Mouse (Mus musculus): Measurements from ENCODE around the gene Dock4. TPM values are rescaled to one million over a fixed set of nuclear protein-coding genes. Genes with fewer than 3 reads are reported as not detected.

Gene Dock4
- total and polyA plus RNA-seq, 3 experiments: 0.26 to 0.67 (median 0.38) TPM

DNA sequence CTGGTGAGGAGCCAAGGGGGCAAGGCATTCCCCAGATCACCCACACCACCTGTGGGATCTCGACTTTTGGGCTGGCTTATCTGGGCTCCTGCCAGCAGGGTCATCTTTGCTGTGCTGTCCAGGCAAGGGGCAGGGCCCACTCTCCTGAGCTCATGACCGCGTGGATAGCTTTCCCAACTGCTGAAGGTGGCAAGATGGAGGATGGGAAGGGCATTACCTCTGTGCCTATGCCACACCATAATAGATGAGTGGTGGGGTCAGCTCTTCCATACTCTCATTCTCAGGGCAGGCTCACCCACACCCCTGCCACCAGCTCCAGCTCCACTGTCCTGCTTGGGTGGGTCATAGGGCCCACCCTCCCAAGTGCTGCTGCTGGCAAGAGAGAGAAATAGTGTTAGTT is 439.2 kb downstream of the Dock4 start:
- Histone ChIP-seq H3K4me2 (ENCODE audit: insufficient read depth, low read depth, poor library complexity, severe bottlenecking) (no peak overlapping the region), H3K27ac (ENCODE audit: insufficient read depth, low read depth) (no peak overlapping the region), H3K27me3 (replicated peaks) (no peaks in the 10 kb centered on the region), H3K9me3 (replicated peaks; ENCODE audit: low read length) (no peaks in the 10 kb centered on the region), H3K4me3 (replicated peaks in 1 of 3; ENCODE audit: low read depth in 2 of 3, low read length in 2 of 3, poor library complexity in 1 of 3) (no peak overlapping the region), H3K9ac (ENCODE audit: insufficient read depth, low read depth) (no peak overlapping the region), H3K4me1 (ENCODE audit: control insufficient read depth in 1 of 2, insufficient read depth in 2 of 2) (peaks cover 7 to 22% of the 10 kb centered on the region in 2 experiments; a peak in 3 of 4 replicates), H3K36me3 (replicated peaks in 1 of 2; ENCODE audit: control insufficient read depth in 1 of 2, insufficient read depth in 1 of 2, low read length in 1 of 2) (no peaks in the 10 kb centered on the region), H3K79me2 (replicated peaks; ENCODE audit: control insufficient read depth, extremely low read depth, insufficient read depth, poor library complexity, severe bottlenecking) (no peaks in the 10 kb centered on the region)
- in situ Hi-C loops (cut with MboI; ENCODE audit: low pct_ligation_motif_present, low pct_unique_long_range_greater_than_20kb, low sequenced_read_pairs) (no loop called here), dilution Hi-C loops (cut with MboI; ENCODE audit: extremely low pct_ligation_motif_present, extremely low pct_unique_long_range_greater_than_20kb, low sequenced_read_pairs) (no loop called here)
- no peak for DNase-seq (ENCODE audit: extremely low read depth)
- TF ChIP-seq CHD2 (IDR thresholded peaks at IDR 0.05; ENCODE audit: low read length) (no peak), ZMIZ1 (IDR thresholded peaks at IDR 0.05; ENCODE audit: low read depth, low read length) (no peak)

DNA sequence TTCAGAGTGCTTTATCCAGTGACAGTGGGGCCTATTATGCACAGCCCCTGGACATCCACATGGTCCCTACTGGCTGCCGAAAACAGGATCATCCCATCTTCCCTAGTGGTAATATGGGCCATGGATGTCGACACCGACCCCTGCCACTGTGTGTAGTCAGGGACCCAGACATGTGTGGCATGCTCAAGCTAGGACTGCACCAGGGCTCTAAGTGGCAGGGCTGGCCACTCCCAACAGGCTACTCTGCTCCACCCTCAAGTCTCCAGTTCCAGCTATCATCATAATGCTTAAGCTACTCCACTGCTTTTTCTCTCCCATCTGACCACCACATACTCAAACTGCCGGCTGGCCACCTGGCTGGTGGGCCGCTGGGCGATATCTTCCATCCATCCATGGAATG is 439.6 kb downstream of the Dock4 start:
- DNase-seq (ENCODE audit: extremely low read depth): no peak
- H3K27me3 ChIP-seq (replicated peaks): no peaks in the 10 kb centered on the region
- peaks cover 7 to 22% of the 10 kb centered on the region in 2 experiments; a peak in 3 of 4 replicates for H3K4me1 ChIP-seq (ENCODE audit: control insufficient read depth in 1 of 2, insufficient read depth in 2 of 2)
- no peak overlapping the region for H3K4me2 ChIP-seq (ENCODE audit: insufficient read depth, low read depth, poor library complexity, severe bottlenecking)
- in situ Hi-C loops (cut with MboI; ENCODE audit: low pct_ligation_motif_present, low pct_unique_long_range_greater_than_20kb, low sequenced_read_pairs): no loop called here
- no peak overlapping the region for H3K27ac ChIP-seq (ENCODE audit: insufficient read depth, low read depth)
- TF ChIP-seq JUN (IDR thresholded peaks at IDR 0.05; ENCODE audit: insufficient read depth, low read depth, low read length): no peak
- no peak for TF ChIP-seq IRF4 (IDR thresholded peaks at IDR 0.05; ENCODE audit: low read depth, low read length)
- TF ChIP-seq RCOR1 (conservative IDR thresholded peaks at IDR 0.05; ENCODE audit: low read depth, low read length): no peak
- no peak for TF ChIP-seq MAX (IDR thresholded peaks at IDR 0.05; ENCODE audit: low read length)
- no peak for TF ChIP-seq ETS1 (conservative IDR thresholded peaks at IDR 0.05; ENCODE audit: low read depth, low read length)
- no peak overlapping the region for H3K9ac ChIP-seq (ENCODE audit: insufficient read depth, low read depth)
- no peaks in the 10 kb centered on the region for H3K79me2 ChIP-seq (replicated peaks; ENCODE audit: control insufficient read depth, extremely low read depth, insufficient read depth, poor library complexity, severe bottlenecking)
- dilution Hi-C loops (cut with MboI; ENCODE audit: extremely low pct_ligation_motif_present, extremely low pct_unique_long_range_greater_than_20kb, low sequenced_read_pairs): no loop called here
- H3K36me3 ChIP-seq (replicated peaks in 1 of 2; ENCODE audit: control insufficient read depth in 1 of 2, insufficient read depth in 1 of 2, low read length in 1 of 2): no peaks in the 10 kb centered on the region
- H3K4me3 ChIP-seq (replicated peaks in 1 of 3; ENCODE audit: low read depth in 2 of 3, low read length in 2 of 3, poor library complexity in 1 of 3): no peak overlapping the region
- no peaks in the 10 kb centered on the region for H3K9me3 ChIP-seq (replicated peaks; ENCODE audit: low read length)

DNA sequence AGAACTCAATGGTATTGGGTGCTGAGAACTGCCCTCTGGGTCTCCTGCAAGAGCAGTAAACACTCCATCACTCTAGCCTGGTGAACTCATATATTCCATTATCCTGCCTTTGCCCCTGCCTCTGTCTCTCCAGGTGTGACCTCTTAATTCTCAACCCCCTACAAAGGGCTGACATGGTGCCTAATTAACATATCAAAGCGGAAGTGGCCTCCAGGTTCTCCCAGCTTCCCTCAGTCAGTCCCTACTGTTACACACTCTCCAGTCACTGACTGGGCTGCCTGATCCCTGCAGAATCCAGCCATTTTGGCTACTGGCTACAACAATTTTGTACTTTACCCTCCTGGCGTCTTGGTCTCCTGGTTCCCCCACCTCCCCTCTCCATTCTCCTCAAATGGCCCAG is 441.7 kb downstream of the Dock4 start:
- no peaks in the 10 kb centered on the region for H3K36me3 ChIP-seq (replicated peaks in 1 of 2; ENCODE audit: control insufficient read depth in 1 of 2, insufficient read depth in 1 of 2, low read length in 1 of 2)
- H3K79me2 ChIP-seq (replicated peaks; ENCODE audit: control insufficient read depth, extremely low read depth, insufficient read depth, poor library complexity, severe bottlenecking): no peaks in the 10 kb centered on the region
- H3K27me3 ChIP-seq (replicated peaks): no peaks in the 10 kb centered on the region
- H3K9me3 ChIP-seq (replicated peaks; ENCODE audit: low read length): no peaks in the 10 kb centered on the region
- H3K4me1 ChIP-seq (ENCODE audit: control insufficient read depth in 1 of 2, insufficient read depth in 2 of 2): peaks cover 7 to 22% of the 10 kb centered on the region in 2 experiments; a peak in 3 of 4 replicates
- in situ Hi-C loops (cut with MboI; ENCODE audit: low pct_ligation_motif_present, low pct_unique_long_range_greater_than_20kb, low sequenced_read_pairs): no loop called here
- DNase-seq (ENCODE audit: extremely low read depth): peak; percentile 38
- dilution Hi-C loops (cut with MboI; ENCODE audit: extremely low pct_ligation_motif_present, extremely low pct_unique_long_range_greater_than_20kb, low sequenced_read_pairs): no loop called here
- TF ChIP-seq POLR2AphosphoS2 (IDR thresholded peaks at IDR 0.05; ENCODE audit: low read depth, low read length) (no peak), ZMIZ1 (IDR thresholded peaks at IDR 0.05; ENCODE audit: low read depth, low read length) (no peak), CHD2 (IDR thresholded peaks at IDR 0.05; ENCODE audit: low read length) (no peak), ZKSCAN1 (IDR thresholded peaks at IDR 0.05; ENCODE audit: borderline replicate concordance, low read depth, low read length) (no peak), GABPA (IDR thresholded peaks at IDR 0.05; ENCODE audit: insufficient replicate concordance, low read depth, low read length) (no peak), JUN (IDR thresholded peaks at IDR 0.05; ENCODE audit: insufficient read depth, low read depth, low read length) (no peak), MAX (IDR thresholded peaks at IDR 0.05; ENCODE audit: low read length) (no peak), ETS1 (conservative IDR thresholded peaks at IDR 0.05; ENCODE audit: low read depth, low read length) (no peak), ZNF384 (IDR thresholded peaks at IDR 0.05; ENCODE audit: low read depth, low read length) (no peak), ELF1 (IDR thresholded peaks at IDR 0.05; ENCODE audit: low read depth, low read length) (no peak), RAD21 (IDR thresholded peaks at IDR 0.05; ENCODE audit: low read depth, low read length) (no peak), MAFK (IDR thresholded peaks at IDR 0.05; ENCODE audit: insufficient replicate concordance, low read length) (no peak)
- no peak overlapping the region for H3K27ac ChIP-seq (ENCODE audit: insufficient read depth, low read depth)
- no peak overlapping the region for H3K9ac ChIP-seq (ENCODE audit: insufficient read depth, low read depth)
- no peak overlapping the region for H3K4me2 ChIP-seq (ENCODE audit: insufficient read depth, low read depth, poor library complexity, severe bottlenecking)
- no peak overlapping the region for H3K4me3 ChIP-seq (replicated peaks in 1 of 3; ENCODE audit: low read depth in 2 of 3, low read length in 2 of 3, poor library complexity in 1 of 3)

Data from CH12.LX (cell line).